Mouse (Mus musculus) forebrain, embryonic 10.5 days (tissue): ENCODE measurements around the gene Rhog. TPM values are rescaled to one million over a fixed set of nuclear protein-coding genes. Genes with fewer than 3 reads are reported as not detected.

ENCODE experiments used
- DNase-seq: peaks from one replicate; pipeline ENCODE4 v3.0.0-alpha.2; 2017; ENCODE audit warnings: low spot score; ENCODE audit errors: extremely low spot score
- H3K27ac ChIP-seq: fragments of 300-500 bp; sonication (generic); 2 replicates; pipeline ENCODE4 v1.5.1; 2016; ENCODE audit warnings: mild to moderate bottlenecking
- H3K27me3 ChIP-seq: fragments of 300-500 bp; sonication (generic); 2 replicates; pipeline ENCODE4 v1.6.1; 2016; ENCODE audit warnings: mild to moderate bottlenecking; ENCODE audit not compliant: poor library complexity, severe bottlenecking
- H3K36me3 ChIP-seq: fragments of 300-500 bp; sonication (generic); replicated peaks from 2 replicates; pipeline ENCODE4 v1.6.1; 2016; ENCODE audit warnings: mild to moderate bottlenecking, moderate library complexity
- H3K4me1 ChIP-seq: fragments of 300-500 bp; sonication (generic); 2 replicates; pipeline ENCODE4 v1.6.1; 2016
- H3K4me3 ChIP-seq: fragments of 300-500 bp; sonication (generic); 2 replicates; pipeline ENCODE4 v1.5.1; 2016; ENCODE audit warnings: mild to moderate bottlenecking, moderate library complexity
- H3K9me3 ChIP-seq: fragments of 300-500 bp; sonication (generic); 2 replicates; pipeline ENCODE4 v1.6.1; 2016; ENCODE audit warnings: mild to moderate bottlenecking, moderate library complexity
- WGBS: fragments of 180-500 bp; shearing (Covaris S2); methylation state at CpG from one replicate; pipeline ENCODE4 v1.1.7; 2016; 5-methylcytosine and 5-hydroxymethylcytosine counted together
- polyA plus RNA-seq: library from polyadenylated mRNA; unstranded; fragments of >200 nt; fragmentation: Nextera tagmentation; extraction: Ambion mirVana; gene quantifications from 2 replicates; pipeline ENCODE4 v1.2.1, GENCODE M21; 2016

The Rhog gene
- polyA plus RNA-seq, 1 experiment from 2014 or later = 39.2 TPM

GRCm38 (mm10) chr7:102248691-102249404, 7.0 kb downstream of the Rhog start:
- H3K4me1 ChIP-seq = peaks cover 71% of the 10 kb centered on the region
- no peak for DNase-seq
- WGBS = 34% methylated on average over 16 of the region's 16 CpGs

GRCm38 (mm10) chr7:102246956-102247797, 8.7 kb downstream of the Rhog start:
- H3K9me3 ChIP-seq = no peaks in the 10 kb centered on the region
- peaks cover 72% of the 10 kb centered on the region for H3K4me1 ChIP-seq
- H3K27me3 ChIP-seq = no peaks in the 10 kb centered on the region
- H3K27ac ChIP-seq = peak overlapping the region; percentile 45
- peaks cover 20% of the 10 kb centered on the region for H3K36me3 ChIP-seq
- no peak for DNase-seq
- 55% methylated on average over 12 of the region's 12 CpGs for WGBS
- no peak overlapping the region for H3K4me3 ChIP-seq

More at GRCm38 (mm10) chr7:102248691-102249404, 7.0 kb downstream of the Rhog start:
- no peaks in the 10 kb centered on the region for H3K27me3 ChIP-seq
- H3K36me3 ChIP-seq = peaks cover 8% of the 10 kb centered on the region
- H3K4me3 ChIP-seq = peak overlapping the region; percentile 70
- peak overlapping the region; percentile 97 for H3K27ac ChIP-seq
- no peaks in the 10 kb centered on the region for H3K9me3 ChIP-seq

GRCm38 (mm10) chr7:102246265-102246664, 9.6 kb downstream of the Rhog start:
- Histone ChIP-seq H3K27ac (peak overlapping the region; percentile 48; the same call in 1 of the 2 replicates), H3K4me3 (no peak overlapping the region), H3K4me1 (peaks cover 71% of the 10 kb centered on the region), H3K27me3 (no peaks in the 10 kb centered on the region), H3K9me3 (no peaks in the 10 kb centered on the region), H3K36me3 (peaks cover 29% of the 10 kb centered on the region)
- 57% methylated on average over 6 of the region's 6 CpGs for WGBS
- no peak for DNase-seq

GRCm38 (mm10) chr7:102245775-102246174, 10.1 kb downstream of the Rhog start:
- H3K9me3 ChIP-seq = no peaks in the 10 kb centered on the region
- 4% methylated on average over 1 of the region's 1 CpGs for WGBS
- H3K4me1 ChIP-seq = peaks cover 66% of the 10 kb centered on the region
- DNase-seq = no peak
- peaks cover 34% of the 10 kb centered on the region for H3K36me3 ChIP-seq
- peak overlapping the region; percentile 48; the same call in 1 of the 2 replicates for H3K27ac ChIP-seq
- peak overlapping the region; percentile 4; the same call in 1 of the 2 replicates for H3K4me3 ChIP-seq
- H3K27me3 ChIP-seq = no peaks in the 10 kb centered on the region

GRCm38 (mm10) chr7:102244782-102245535, 10.9 kb downstream of the Rhog start:
- 87% methylated on average over 3 of the region's 3 CpGs for WGBS
- H3K36me3 ChIP-seq = peaks cover 42% of the 10 kb centered on the region
- no peaks in the 10 kb centered on the region for H3K9me3 ChIP-seq
- no peaks in the 10 kb centered on the region for H3K27me3 ChIP-seq
- H3K4me1 ChIP-seq = peaks cover 58% of the 10 kb centered on the region
- H3K4me3 ChIP-seq = no peak overlapping the region
- H3K27ac ChIP-seq = no peak overlapping the region
- DNase-seq = no peak

DNA sequence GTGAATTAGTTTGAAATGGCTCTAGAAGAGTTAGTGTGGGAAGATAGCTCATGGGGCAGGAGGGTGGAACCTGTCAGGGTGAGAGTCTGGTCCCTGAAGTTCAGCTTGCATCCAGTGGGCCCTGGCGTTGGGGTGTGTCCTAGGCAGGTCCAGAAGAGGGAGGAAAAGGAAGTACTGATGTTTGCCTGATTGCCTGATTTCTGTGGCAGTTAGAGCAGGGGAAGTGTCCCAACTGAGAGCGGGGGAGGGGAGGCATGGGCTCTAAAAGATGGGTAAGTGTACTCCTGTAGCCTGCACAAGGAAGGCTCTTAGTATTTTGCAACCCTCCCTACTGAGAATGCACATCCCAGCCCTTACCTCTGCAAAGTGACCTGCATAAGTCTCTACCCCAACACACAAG, 12.0 kb downstream of the Rhog start:
- no peak overlapping the region for H3K27ac ChIP-seq
- no peaks in the 10 kb centered on the region for H3K9me3 ChIP-seq
- H3K4me1 ChIP-seq = peaks cover 50% of the 10 kb centered on the region
- WGBS = 86% methylated on average over 2 of the region's 2 CpGs
- no peak for DNase-seq
- no peaks in the 10 kb centered on the region for H3K27me3 ChIP-seq
- H3K4me3 ChIP-seq = no peak overlapping the region
- H3K36me3 ChIP-seq = peaks cover 53% of the 10 kb centered on the region

DNA sequence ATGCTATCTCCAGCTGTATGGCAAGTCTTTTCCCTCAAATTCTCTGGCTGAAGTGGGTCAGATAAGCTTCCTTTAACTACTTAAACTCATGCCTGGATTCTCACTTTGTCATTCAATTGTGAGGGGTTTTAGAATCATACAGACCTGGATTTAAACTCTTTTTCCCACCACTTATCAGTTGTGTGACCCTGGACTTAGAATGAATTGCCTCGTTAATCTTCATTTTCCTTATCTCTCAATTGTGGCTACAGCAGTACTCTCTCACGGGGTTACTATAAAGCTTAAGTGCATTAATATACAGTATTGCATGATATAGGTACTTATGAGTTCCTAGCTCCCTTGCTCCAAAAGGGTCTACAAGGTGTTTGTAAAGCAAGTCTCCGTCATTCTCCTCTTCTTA, 12.9 kb downstream of the Rhog start:
- 90% methylated on average over 3 of the region's 3 CpGs for WGBS
- DNase-seq = no peak
- no peak overlapping the region for H3K4me3 ChIP-seq
- no peak overlapping the region for H3K27ac ChIP-seq
- peaks cover 41% of the 10 kb centered on the region for H3K4me1 ChIP-seq
- peaks cover 63% of the 10 kb centered on the region for H3K36me3 ChIP-seq
- no peaks in the 10 kb centered on the region for H3K27me3 ChIP-seq
- no peaks in the 10 kb centered on the region for H3K9me3 ChIP-seq

DNA sequence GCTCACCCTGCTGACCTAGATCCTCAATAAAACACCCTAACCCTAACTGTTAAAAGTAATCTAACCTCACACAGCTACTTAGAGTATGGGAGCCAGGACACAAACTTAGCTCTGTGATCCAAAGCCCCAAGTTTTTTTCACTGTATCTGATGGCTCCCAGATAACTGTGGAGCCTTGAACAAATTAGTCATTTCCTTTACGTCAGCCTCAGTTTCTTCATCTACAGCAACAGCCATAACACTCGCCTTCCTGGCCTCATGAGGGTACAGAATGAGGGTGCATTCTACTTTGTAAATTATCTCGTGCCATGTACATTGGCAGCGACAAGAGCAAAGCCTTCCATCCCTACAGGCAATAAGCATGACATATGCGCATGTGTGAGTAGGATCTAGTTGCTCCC, 13.5 kb downstream of the Rhog start:
- no peaks in the 10 kb centered on the region for H3K9me3 ChIP-seq
- peaks cover 68% of the 10 kb centered on the region for H3K36me3 ChIP-seq
- DNase-seq = no peak
- H3K27me3 ChIP-seq = no peaks in the 10 kb centered on the region
- no peak overlapping the region for H3K4me3 ChIP-seq
- WGBS = 89% methylated on average over 5 of the region's 5 CpGs
- H3K27ac ChIP-seq = no peak overlapping the region
- H3K4me1 ChIP-seq = peaks cover 35% of the 10 kb centered on the region

DNA sequence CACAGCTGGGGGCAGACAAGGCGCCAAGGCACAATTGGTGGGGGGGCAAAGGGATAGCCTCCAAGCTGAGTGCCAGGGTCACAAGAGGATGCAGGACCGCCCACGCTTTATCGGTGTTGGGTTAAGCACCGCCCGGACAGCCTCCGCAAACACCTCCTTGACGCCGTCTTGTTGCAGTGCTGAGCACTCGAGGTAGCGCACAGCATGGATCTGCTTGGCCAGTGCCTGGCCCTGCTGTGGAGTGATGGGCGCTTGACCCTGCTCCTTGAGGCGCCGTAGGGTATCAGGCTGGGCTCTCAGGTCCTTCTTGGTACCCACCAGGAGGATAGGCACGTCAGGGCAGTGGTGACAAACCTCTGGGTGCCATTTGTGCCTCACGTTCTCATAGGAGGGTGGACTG, 16.3 kb downstream of the Rhog start:
- Histone ChIP-seq H3K4me1 (peaks cover 7% of the 10 kb centered on the region), H3K36me3 (peaks cover 91% of the 10 kb centered on the region), H3K9me3 (no peaks in the 10 kb centered on the region), H3K27ac (no peak overlapping the region), H3K4me3 (no peak overlapping the region), H3K27me3 (no peaks in the 10 kb centered on the region)
- 96% methylated on average over 16 of the region's 16 CpGs for WGBS
- no peak for DNase-seq

DNA sequence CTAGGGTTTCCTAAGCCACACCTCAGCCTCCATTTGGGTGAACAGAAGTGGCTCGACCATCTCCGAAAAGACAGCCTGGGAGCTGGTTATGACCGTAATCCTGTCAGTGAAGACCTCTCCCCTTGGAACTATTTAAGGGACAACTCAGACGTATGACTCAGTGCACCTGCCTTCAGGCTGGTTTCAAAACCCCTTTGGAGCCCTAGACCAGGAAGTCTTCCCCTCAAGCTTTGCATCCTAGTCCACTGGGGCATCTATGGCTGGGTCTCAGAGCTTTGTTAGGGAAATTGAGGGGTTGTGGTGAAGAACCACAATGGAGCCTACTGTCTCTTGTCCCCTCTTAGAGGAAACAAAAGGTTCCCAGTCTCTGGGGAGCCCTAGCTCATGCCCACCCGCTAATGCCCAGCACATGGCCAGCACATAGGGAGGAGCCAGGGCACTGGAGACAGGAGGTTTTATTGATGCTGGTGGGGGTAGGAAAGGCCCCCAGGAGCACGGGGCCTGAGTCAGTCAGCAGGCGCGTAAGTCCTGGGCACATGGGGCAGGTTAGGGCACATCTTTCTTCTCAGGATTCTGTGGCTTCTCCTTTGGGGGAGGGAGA, 17.1 kb downstream of the Rhog start:
- Histone ChIP-seq H3K36me3 (peaks cover 86% of the 10 kb centered on the region), H3K4me3 (no peak overlapping the region), H3K27me3 (no peaks in the 10 kb centered on the region), H3K9me3 (no peaks in the 10 kb centered on the region), H3K4me1 (peaks cover under 1% of the 10 kb centered on the region; the same call in 1 of the 2 replicates), H3K27ac (no peak overlapping the region)
- DNase-seq = no peak
- WGBS = 94% methylated on average over 8 of the region's 8 CpGs

GRCm38 (mm10) chr7:102233059-102233458, 22.8 kb downstream of the Rhog start:
- H3K27ac ChIP-seq = no peak overlapping the region
- H3K4me3 ChIP-seq = no peak overlapping the region
- peaks cover 65% of the 10 kb centered on the region for H3K36me3 ChIP-seq
- 89% methylated on average over 4 of the region's 4 CpGs for WGBS
- no peaks in the 10 kb centered on the region for H3K27me3 ChIP-seq
- no peak for DNase-seq
- peaks cover 5% of the 10 kb centered on the region; the same call in 1 of the 2 replicates for H3K9me3 ChIP-seq
- peaks cover 5% of the 10 kb centered on the region for H3K4me1 ChIP-seq

GRCm38 (mm10) chr7:102229814-102230213, 26.0 kb downstream of the Rhog start:
- Histone ChIP-seq H3K27ac (no peak overlapping the region), H3K27me3 (no peaks in the 10 kb centered on the region), H3K4me1 (peaks cover 5% of the 10 kb centered on the region), H3K4me3 (no peak overlapping the region), H3K9me3 (peaks cover 5% of the 10 kb centered on the region; the same call in 1 of the 2 replicates), H3K36me3 (peaks cover 58% of the 10 kb centered on the region)
- DNase-seq = no peak
- WGBS = 95% methylated on average over 6 of the region's 6 CpGs
